8 mouse cellular contexts compared by ENCODE assay signal in genomic region chr17:29007641-29008325, GRCm38 (mm10). TPM values are rescaled to one million over a fixed set of nuclear protein-coding genes. Genes with fewer than 3 reads are reported as not detected.
DNase-seq lines count a peak whose midpoint lies in the region; ATAC-seq and TF ChIP-seq lines count a peak whose summit lies in the region.

Gene Stk38 (minus strand): TSS chr17:29007995.

- DNase-seq in ES-CJ7 (ENCODE audit: low read depth, low spot score): peak; percentile 98
- DNase-seq in cerebellum, adult 11 months: peak; percentile 91
- peak; percentile 87 for DNase-seq in forebrain, embryonic 14.5 days (ENCODE audit: low spot score)
- DNase-seq in heart, postnatal 14 days: peak; percentile 97 to 98
- peak; percentile 88 to 93 for DNase-seq in layer of hippocampus, adult 18-20 months (ENCODE audit: low spot score in 2 of 2)
- peak; percentile 96 for DNase-seq in lung, adult 2 months
- peak; percentile 92 to 94 for DNase-seq in thymus, adult 18-20 months

- intact Hi-C loops in heart, postnatal 14 days (cut with DNase I): loop anchor here (5.0 kb wide), 1 partner anchor 55 kb away; the partner anchor contains the start of gene Kctd20

- H3K27me3 ChIP-seq in forebrain, embryonic 14.5 days (replicated peaks; ENCODE audit: control insufficient read depth, insufficient read depth, low read length): no peaks in the 10 kb centered on the region

- no peaks in the 10 kb centered on the region for H3K9me3 ChIP-seq in forebrain, embryonic 14.5 days (replicated peaks; ENCODE audit: control insufficient read depth, low read length)

- H3K4me3 ChIP-seq in forebrain, embryonic 14.5 days (ENCODE audit: low read depth, low read length): peak within 1 kb of the TSS; percentile 98
- peak within 1 kb of the TSS; percentile 95 for H3K4me3 ChIP-seq in lung, adult 2 months (replicated peaks; ENCODE audit: extremely low read depth, low read depth, low read length)

- peak within 1 kb of the TSS; percentile 72 for H3K4me2 ChIP-seq in forebrain, embryonic 14.5 days (ENCODE audit: low read length)

- peak; percentile 85; the same call in 1 of the 2 replicates for TF ChIP-seq POLR2A in lung, adult 2 months (IDR thresholded peaks at IDR 0.05; ENCODE audit: borderline replicate concordance, extremely low read depth, low read depth, low read length)

- WGBS in forebrain, embryonic 14.5 days: under 1% methylated on average over 62 of the region's 65 CpGs
- under 1% methylated on average over 62 of the region's 65 CpGs for WGBS in lung, adult 2 months

- peaks cover 5% of the 10 kb centered on the region; the same call in 1 of the 2 replicates for H3K36me3 ChIP-seq in forebrain, embryonic 14.5 days (ENCODE audit: control insufficient read depth, insufficient read depth, low read length)

- peak within 1 kb of the TSS; percentile 97 for H3K9ac ChIP-seq in forebrain, embryonic 14.5 days (ENCODE audit: low read length)

- peak within 1 kb of the TSS; percentile 89 for H3K27ac ChIP-seq in forebrain, embryonic 14.5 days (ENCODE audit: low read depth, low read length)

- no peak for TF ChIP-seq CTCF in lung, adult 2 months (IDR thresholded peaks at IDR 0.05; ENCODE audit: insufficient read depth, low read length)

- ATAC-seq in forebrain, embryonic 14.5 days: peak; percentile 95
- ATAC-seq in neutrophil, adult 5-6 weeks (ENCODE audit: extremely low read depth, insufficient number of reproducible peaks, low FRiP score, poor library complexity, severe bottlenecking): peak; percentile 85

- peaks cover 10% of the 10 kb centered on the region for H3K4me1 ChIP-seq in forebrain, embryonic 14.5 days (ENCODE audit: control insufficient read depth, insufficient read depth, low read length)
- peaks cover 5% of the 10 kb centered on the region for H3K4me1 ChIP-seq in lung, adult 2 months (ENCODE audit: control insufficient read depth, insufficient read depth, low read length)

RNA-seq across cellular contexts. Expression of gene Stk38, which starts in this region (rescaled TPM):
- polyA plus RNA-seq in forebrain, embryonic 14.5 days (2014; fragmentation: Nextera tagmentation; extraction: Ambion mirVana): 81.7 and 94.8 TPM in 2 replicates
- 10 to 100 TPM; 47.6 to 48.8 TPM for total RNA-seq in heart, postnatal 14 days (2021)
- total RNA-seq in layer of hippocampus, adult 18-20 months (2021): 10 to 100 TPM; 41.2 to 43.2 TPM
- polyA plus RNA-seq in lung, adult 2 months (2012; rRNA removed): 105 and 111 TPM in 2 replicates
- total RNA-seq in neutrophil, adult 5-6 weeks (2017): 394 and 412 TPM in 2 replicates

Comparison
In these comparisons a context has a peak if more than half of its experiments do, and no peak if none do; other contexts are left out.
1. Peak in every context shown above with its lines: DNase-seq, ATAC-seq, H3K4me3 ChIP-seq and H3K27ac ChIP-seq.